Mouse (Mus musculus) splenic B cell, adult 2 months (primary cell): ENCODE measurements around the gene Rilpl1.
"Not testable (repeated sequence)": the region's sequence is repeated elsewhere in the genome, so short reads cannot be mapped to it uniquely, and the experiment has no call there.

Experiments
- DNase-seq: peaks from one replicate; pipeline ENCODE4 v3.0.0-alpha.2; 2011; ENCODE audit warnings: low read depth, low spot score
- H3K27me3 ChIP-seq: 2 replicates; pipeline ENCODE4 v1.6.1; 2012; ENCODE audit warnings: mild to moderate bottlenecking, low read length, moderate library complexity, mixed read lengths; ENCODE audit not compliant: control insufficient read depth, poor library complexity, insufficient read depth, severe bottlenecking
- H3K36me3 ChIP-seq: 2 replicates; pipeline ENCODE4 v1.6.1; 2012; ENCODE audit warnings: mild to moderate bottlenecking, low read length, moderate library complexity, mixed read lengths; ENCODE audit not compliant: control insufficient read depth, poor library complexity, insufficient read depth, severe bottlenecking

The Rilpl1 gene

DNA sequence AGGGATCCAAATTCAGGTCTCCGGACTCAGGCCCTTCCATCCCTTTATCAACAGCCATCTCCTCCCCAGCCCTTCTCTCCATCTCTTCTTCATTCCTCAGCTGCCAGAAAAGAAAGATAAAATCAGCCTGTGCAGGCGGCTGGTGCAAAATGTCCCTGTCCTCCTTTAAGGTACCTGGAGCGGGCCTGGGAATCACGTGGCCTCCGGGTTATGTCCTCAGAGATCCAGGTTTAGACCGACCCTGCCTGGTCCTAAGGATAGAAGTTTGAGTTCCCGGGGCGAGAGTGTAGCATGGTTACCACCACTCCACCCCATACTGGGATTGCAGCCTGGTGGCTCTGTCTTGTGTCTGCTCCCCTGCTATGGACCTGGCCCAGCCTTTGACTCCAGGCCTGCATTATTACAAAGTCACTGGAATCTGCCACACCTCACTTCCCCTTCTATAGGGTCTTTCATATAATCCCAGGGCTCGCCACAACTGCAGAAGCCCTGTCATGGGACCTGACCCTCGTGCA, 20.6 kb downstream of the Rilpl1 start:
- DNase-seq: no peak
- Histone ChIP-seq H3K27me3 (no peaks in the 10 kb centered on the region), H3K36me3 (no peaks in the 10 kb centered on the region)

DNA sequence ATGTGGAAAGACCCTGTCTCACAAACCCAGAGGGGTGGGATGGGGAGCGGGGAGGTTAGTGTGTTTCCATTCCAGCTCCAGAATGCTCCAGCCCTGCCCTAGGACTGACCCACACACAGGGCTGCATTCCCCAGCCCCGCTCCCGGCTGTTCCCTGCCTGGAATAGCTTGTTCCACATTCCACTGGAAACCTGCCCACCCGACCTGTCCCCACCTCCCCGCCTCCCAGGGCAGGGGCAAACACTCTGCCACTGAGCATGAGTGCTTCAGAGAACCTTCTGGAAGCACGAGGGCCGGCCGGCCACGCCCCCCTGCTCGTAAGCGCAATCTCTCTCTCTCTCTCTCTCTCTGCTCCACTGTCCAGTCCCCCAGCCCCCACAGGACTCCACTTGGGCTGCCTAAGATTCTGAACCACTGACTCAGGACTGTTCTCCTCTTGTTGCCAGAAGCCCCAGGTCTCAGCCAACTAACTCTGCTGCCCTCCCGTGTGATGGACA, 21.4 kb downstream of the Rilpl1 start:
- no peak for DNase-seq
- H3K27me3 ChIP-seq: no peaks in the 10 kb centered on the region
- no peaks in the 10 kb centered on the region for H3K36me3 ChIP-seq

- Histone ChIP-seq H3K36me3 (no peaks in the 10 kb centered on the region), H3K27me3 (no peaks in the 10 kb centered on the region)
- DNase-seq: no peak
Observed at GRCm38 (mm10) chr5:124509200-124509599, 22.0 kb downstream of the Rilpl1 start.

DNA sequence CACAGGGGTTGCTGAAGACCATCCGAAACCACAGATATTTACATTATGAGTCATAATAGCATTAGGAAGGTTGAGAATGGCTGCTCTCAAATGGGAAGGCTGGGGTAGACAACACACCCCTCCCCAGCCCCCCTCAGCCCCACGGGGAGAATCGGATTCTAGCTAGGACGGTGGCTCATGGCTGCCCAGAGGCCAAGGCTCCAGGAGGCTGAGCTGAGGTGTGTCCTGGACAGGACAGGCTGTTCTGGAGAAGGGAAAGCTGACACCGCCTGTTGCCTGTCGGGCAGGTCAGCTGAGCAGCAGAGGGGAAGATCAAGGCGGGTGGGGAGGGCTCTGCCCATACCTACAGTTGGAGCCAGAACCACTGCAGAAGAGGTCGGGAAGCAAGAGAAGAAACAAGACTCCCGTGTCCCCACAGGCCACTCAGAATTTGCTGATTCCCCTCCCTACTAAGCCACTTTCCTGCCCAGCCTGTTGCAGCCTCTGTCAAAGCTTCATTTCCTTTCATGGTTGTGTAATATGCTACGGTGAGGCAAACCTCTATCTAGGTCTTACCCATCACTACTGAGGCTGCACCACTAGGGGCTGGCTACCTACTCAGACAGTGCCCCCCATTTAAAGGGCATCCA, 24.3 kb downstream of the Rilpl1 start:
- no peak for DNase-seq
- Histone ChIP-seq H3K27me3 (no peaks in the 10 kb centered on the region), H3K36me3 (no peaks in the 10 kb centered on the region)

- DNase-seq: no peak
- no peaks in the 10 kb centered on the region for H3K36me3 ChIP-seq
- no peaks in the 10 kb centered on the region for H3K27me3 ChIP-seq
Observed at GRCm38 (mm10) chr5:124505235-124505634, 26.0 kb downstream of the Rilpl1 start.

- no peak for DNase-seq
- H3K36me3 ChIP-seq: no peaks in the 10 kb centered on the region
Observed at GRCm38 (mm10) chr5:124503742-124504141, 27.4 kb downstream of the Rilpl1 start.

GRCm38 (mm10) chr5:124501541-124501940, 29.6 kb downstream of the Rilpl1 start:
- Histone ChIP-seq H3K36me3 (no peaks in the 10 kb centered on the region), H3K27me3 (no peaks in the 10 kb centered on the region)
- no peak for DNase-seq

More at GRCm38 (mm10) chr5:124503742-124504141, 27.4 kb downstream of the Rilpl1 start:
- no peaks in the 10 kb centered on the region for H3K27me3 ChIP-seq

DNA sequence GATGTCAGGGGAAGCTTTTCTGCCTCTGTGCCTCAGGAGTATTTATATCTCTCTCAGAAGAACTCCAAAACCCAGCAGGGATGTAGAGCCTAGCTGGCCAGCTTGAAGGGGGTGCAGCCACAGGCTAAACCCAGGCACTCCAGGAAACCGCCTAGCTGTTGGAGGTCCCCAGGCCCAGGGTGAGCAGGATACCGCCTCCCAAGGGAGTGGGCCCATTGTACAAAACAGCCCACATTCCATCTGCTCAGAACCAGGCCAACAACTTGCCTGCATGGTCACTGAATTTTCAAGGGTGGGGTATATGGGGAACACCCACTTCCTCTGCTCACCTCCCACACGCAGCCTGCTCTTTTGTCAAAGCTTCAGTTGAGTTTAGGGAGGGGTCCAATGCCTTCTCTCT, 30.6 kb downstream of the Rilpl1 start:
- no peak for DNase-seq
- Histone ChIP-seq H3K36me3 (no peaks in the 10 kb centered on the region), H3K27me3 (no peaks in the 10 kb centered on the region)

DNA sequence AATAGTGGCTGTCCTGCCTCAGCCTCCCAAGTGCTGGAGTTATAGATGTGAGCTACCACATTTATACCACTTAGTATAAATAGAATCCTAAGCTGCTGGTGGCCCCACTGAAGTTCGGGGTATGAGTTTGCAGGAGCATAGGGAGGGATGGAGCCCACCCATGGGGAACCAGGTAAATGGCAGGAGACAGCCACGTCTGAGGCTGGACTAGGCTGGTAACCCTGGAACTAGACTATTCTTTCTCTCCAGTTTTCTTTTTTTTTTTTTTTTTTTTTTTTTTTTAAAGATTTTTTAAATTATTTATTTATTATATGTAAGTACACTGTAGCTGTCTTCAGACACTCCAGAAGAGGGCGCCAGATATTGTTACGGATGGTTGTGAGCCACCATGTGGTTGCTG, 31.2 kb downstream of the Rilpl1 start:
- DNase-seq, H3K36me3 ChIP-seq, H3K27me3 ChIP-seq: not testable (repeated sequence)

DNA sequence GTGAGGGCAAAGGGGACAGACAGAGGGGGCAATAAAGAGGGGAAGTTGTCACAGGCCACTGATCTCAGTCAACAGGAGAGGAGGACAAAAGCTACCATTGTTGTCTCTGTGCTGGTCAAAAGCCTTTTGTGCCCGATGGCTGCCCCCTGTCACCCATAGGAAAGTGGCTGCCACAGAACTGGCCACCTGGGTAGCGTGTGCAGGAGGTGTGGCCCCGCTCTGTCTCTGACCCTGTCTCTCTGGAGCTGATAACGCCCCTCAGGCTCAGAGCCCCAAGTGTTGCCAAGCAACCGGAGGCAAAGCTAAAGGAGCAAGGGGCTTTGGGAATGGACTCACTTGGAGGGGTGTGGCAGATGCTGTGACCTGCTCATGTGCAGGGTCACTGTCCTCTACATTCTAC, 32.2 kb downstream of the Rilpl1 start:
- no peak for DNase-seq
- Histone ChIP-seq H3K27me3 (no peaks in the 10 kb centered on the region), H3K36me3 (no peaks in the 10 kb centered on the region)

GRCm38 (mm10) chr5:124498221-124498876, 32.8 kb downstream of the Rilpl1 start:
- DNase-seq: peak; percentile 37
- no peaks in the 10 kb centered on the region for H3K27me3 ChIP-seq
- no peaks in the 10 kb centered on the region for H3K36me3 ChIP-seq

DNA sequence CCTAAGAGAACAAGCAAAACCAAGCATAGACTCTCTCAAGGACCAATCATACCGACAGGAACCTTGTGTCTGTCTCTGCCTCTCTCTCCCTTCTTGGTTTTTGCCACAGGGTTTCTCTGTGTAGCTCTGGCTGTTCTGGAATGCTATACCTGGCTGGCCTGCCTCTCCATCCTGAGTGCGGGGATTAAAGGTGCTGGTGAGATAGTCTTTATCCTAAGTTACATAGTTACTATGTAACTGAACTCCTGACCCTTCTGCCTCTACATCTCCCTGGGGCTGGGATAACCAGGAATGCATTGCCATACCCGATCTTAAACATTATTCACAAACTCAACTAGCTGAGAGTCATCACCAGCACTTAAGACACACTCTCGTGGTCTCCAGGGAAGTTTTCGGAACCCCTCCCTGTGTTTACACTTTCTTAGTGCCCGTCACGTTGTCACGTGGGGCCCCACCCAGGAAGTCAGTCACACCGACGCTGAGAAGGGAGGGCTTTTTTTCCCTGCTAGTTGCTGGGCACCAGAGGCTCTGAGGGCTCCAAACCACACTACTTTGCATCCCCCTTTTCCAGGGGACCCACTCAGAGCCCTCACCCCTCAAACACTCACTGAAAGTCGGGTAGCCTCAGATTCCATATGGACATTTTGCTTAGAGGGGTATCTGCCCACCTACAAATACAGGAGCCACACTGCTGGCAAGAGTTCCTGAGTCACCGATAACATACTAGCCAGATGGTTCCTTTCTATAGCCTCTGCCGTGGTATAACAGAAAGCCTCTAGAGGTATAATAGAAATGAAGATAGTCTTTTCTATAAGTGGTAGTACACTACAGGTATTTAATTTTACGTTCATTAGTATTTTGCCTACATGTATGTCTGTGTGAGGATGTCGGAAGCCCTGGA, 34.3 kb downstream of the Rilpl1 start:
- Histone ChIP-seq H3K27me3 (no peaks in the 10 kb centered on the region), H3K36me3 (no peaks in the 10 kb centered on the region)
- DNase-seq: peak; percentile 91

- no peaks in the 10 kb centered on the region for H3K27me3 ChIP-seq
- DNase-seq: no peak
- no peaks in the 10 kb centered on the region for H3K36me3 ChIP-seq
Observed at GRCm38 (mm10) chr5:124495547-124495946, 35.6 kb downstream of the Rilpl1 start.

GRCm38 (mm10) chr5:124493455-124493854, 37.7 kb downstream of the Rilpl1 start:
- peak; percentile 83 for DNase-seq
- Histone ChIP-seq H3K36me3 (no peaks in the 10 kb centered on the region), H3K27me3 (no peaks in the 10 kb centered on the region)

- H3K36me3 ChIP-seq: no peaks in the 10 kb centered on the region
- no peaks in the 10 kb centered on the region for H3K27me3 ChIP-seq
- peak; percentile 65 for DNase-seq
Observed at GRCm38 (mm10) chr5:124492618-124493017, 38.6 kb downstream of the Rilpl1 start.
